Mouse (Mus musculus) heart, postnatal 0 days (tissue): Measurements from ENCODE around the gene Krtdap. TPM values are rescaled to one million over a fixed set of nuclear protein-coding genes. Genes with fewer than 3 reads are reported as not detected.
A peak's percentile ranks its signal among the peaks of the same experiment; 100 is the strongest.
"Not testable (repeated sequence)": the region's sequence is repeated elsewhere in the genome, so short reads cannot be mapped to it uniquely, and the experiment has no call there.

Source experiments
- ATAC-seq: fragments of 200-750 bp; cut with Nextera tagmentation; 2 replicates; pipeline ENCODE4 v1.8.0; 2017; ENCODE audit warnings: low read depth, moderate number of reproducible peaks, moderate library complexity; ENCODE audit not compliant: insufficient read depth
- DNase-seq: peaks from one replicate; pipeline ENCODE4 v3.0.0-alpha.2; 2016; ENCODE audit warnings: low spot score
- H3K27ac ChIP-seq: fragments of 300-500 bp; sonication (generic); 2 replicates; pipeline ENCODE4 v1.5.1; 2014; ENCODE audit warnings: low read depth, mild to moderate bottlenecking
- H3K27me3 ChIP-seq: fragments of 300-500 bp; sonication (generic); 2 replicates; pipeline ENCODE4 v1.6.1; 2014; ENCODE audit warnings: low read length, mixed read lengths; ENCODE audit not compliant: control insufficient read depth, insufficient read depth
- H3K36me3 ChIP-seq: fragments of 300-500 bp; sonication (generic); replicated peaks from 2 replicates; pipeline ENCODE4 v1.6.1; 2014; ENCODE audit warnings: low read length, mixed read lengths; ENCODE audit not compliant: control insufficient read depth, insufficient read depth
- H3K4me1 ChIP-seq: fragments of 300-500 bp; sonication (generic); 2 replicates; pipeline ENCODE4 v1.6.1; 2014; ENCODE audit warnings: antibody characterized with exemption; ENCODE audit not compliant: control insufficient read depth, insufficient read depth
- H3K4me2 ChIP-seq: fragments of 300-500 bp; sonication (generic); 2 replicates; pipeline ENCODE4 v1.6.1; 2014; ENCODE audit warnings: low read depth, mild to moderate bottlenecking, low read length, moderate library complexity
- H3K4me3 ChIP-seq: fragments of 300-500 bp; sonication (generic); 2 replicates; pipeline ENCODE4 v1.5.1; 2014; ENCODE audit warnings: low read depth, low read length
- H3K9ac ChIP-seq: fragments of 300-500 bp; sonication (generic); replicated peaks from 2 replicates; pipeline ENCODE4 v1.6.1; 2014; ENCODE audit warnings: low read depth, low read length, mixed read lengths
- H3K9me3 ChIP-seq: fragments of 300-500 bp; sonication (generic); replicated peaks from 2 replicates; pipeline ENCODE4 v1.6.1; 2016; ENCODE audit warnings: low read length; ENCODE audit not compliant: control insufficient read depth
- CTCF ChIP-seq: IDR thresholded peaks from 2 replicates; pipeline ENCODE4 v1.5.1; 2016; ENCODE audit warnings: antibody characterized with exemption, control low read depth, low read depth
- EP300 ChIP-seq: IDR thresholded peaks from 2 replicates; pipeline ENCODE4 v1.6.1; 2016; ENCODE audit warnings: antibody characterized with exemption, low read depth
- WGBS: fragments of 180-500 bp; shearing (Covaris S2); extraction: QIAGEN DNeasy Blood & Tissue Kit; methylation state at CpG from one replicate; pipeline ENCODE4 v1.1.7; 2014; 5-methylcytosine and 5-hydroxymethylcytosine counted together
- polyA plus RNA-seq: library from polyadenylated mRNA; unstranded; fragments of >200 nt; fragmentation: Nextera tagmentation; extraction: Ambion mirVana; gene quantifications from 2 replicates; pipeline ENCODE4 v1.2.1, GENCODE M21; 2015
- total RNA-seq: library from RNA; depleted of rRNA; stranded (reverse); fragments of >200 nt; gene quantifications from 2 replicates; pipeline ENCODE4 v1.2.3, GENCODE M21; 2014; ENCODE audit warnings: low replicate concordance; rRNA removed

The Krtdap gene
- total RNA-seq (not detected in 2 replicates), polyA plus RNA-seq (0.40 and 1.3 TPM in 2 replicates)

DNA sequence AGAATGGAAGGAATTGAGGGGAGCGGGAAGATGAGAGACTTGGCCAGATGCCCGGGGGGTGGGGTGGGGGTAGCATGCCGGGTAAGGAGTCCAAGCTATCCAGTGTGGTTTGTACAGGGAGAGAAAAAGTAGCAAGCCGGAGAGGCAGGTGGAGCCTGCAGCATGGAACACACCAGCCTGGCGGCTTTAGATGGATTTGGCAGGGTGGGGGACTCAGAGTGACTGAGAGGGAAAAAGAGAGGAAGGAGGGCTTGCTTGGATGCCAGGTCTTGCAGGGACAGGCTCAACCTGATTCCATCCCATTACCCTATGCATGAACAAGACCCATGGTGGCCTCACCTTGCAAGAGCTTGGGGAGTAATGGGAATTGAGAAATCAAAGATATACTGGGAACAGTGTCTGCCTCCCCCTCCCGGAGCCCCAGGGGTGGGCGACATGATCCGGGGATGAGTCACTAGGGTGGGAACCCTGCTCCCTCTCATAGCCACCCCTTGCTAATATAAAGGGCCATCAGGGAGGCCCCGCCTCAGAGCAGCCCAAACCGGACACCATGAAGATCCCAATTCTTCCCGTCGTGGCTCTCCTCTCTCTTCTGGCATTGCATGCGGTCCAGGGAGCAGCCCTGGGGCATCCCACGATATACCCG lies at the start of gene Krtdap:
Gene Krtdap, plus strand, starts transcription at position 520 of the 646 bp plus-strand sequence.
- WGBS = 37% methylated on average over 15 of the region's 15 CpGs
- Histone ChIP-seq H3K36me3 (no peaks in the 10 kb centered on the region), H3K4me2 (no peak within 1 kb of the TSS), H3K27ac (no peak within 1 kb of the TSS), H3K4me1 (no peaks in the 10 kb centered on the region), H3K9me3 (no peaks in the 10 kb centered on the region), H3K4me3 (no peak within 1 kb of the TSS), H3K9ac (no peak within 1 kb of the TSS), H3K27me3 (peaks cover 13% of the 10 kb centered on the region; the same call in 1 of the 2 replicates)
- no peak for ATAC-seq
- TF ChIP-seq CTCF = no peak
- no peak for TF ChIP-seq EP300
- no peak for DNase-seq

DNA sequence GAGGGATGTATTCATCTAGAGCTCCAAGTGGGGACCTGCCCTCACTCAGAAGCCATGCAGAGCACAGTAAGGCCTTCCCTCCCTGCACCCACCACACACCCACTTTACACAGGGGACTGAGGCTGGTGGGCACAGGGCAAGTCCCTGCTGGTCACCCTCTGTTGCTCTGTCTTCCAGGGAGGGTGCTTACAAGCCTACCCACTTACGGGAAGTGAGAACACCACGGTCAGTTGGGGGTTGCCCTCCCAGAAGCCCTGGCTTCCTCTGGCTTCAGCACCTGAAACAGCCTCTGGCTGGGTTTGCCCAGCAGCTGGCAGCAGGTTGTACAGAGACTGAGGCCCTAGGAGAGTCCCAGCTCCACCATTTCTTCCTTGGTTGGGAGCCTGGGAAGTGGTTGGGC lies 45.1 kb upstream of the Krtdap start:
- H3K36me3 ChIP-seq, H3K9me3 ChIP-seq, H3K27ac ChIP-seq, H3K4me2 ChIP-seq, H3K9ac ChIP-seq, H3K27me3 ChIP-seq, H3K4me1 ChIP-seq, ATAC-seq, H3K4me3 ChIP-seq, DNase-seq: not testable (repeated sequence)
- WGBS = 76% methylated on average over 2 of the region's 2 CpGs

DNA sequence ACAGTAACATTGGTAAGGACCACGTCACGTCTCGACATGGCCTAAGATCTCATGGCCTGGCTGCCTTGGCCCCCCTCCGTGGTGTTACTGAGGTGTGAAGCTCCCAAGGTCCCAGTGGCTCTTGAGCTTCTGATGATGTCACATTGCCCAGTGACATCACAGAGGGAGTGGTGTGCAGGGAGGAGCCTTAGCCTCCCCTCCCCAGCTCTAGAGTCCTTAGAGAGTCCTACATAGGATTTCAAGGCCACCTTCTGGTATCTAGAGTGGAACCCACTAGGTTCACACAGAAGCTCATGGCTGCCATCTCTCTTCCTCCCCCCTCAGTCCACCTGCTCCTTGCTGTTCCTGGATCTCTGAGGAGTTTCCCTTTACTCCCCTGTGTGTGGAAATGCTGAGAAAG lies 44.1 kb upstream of the Krtdap start, which contains the start of gene Gapdhs:
Gene Gapdhs, minus strand, starts transcription at position 65 of the 400 bp plus-strand sequence.
- H3K9ac ChIP-seq, H3K9me3 ChIP-seq, H3K27me3 ChIP-seq, DNase-seq, H3K4me1 ChIP-seq, H3K4me3 ChIP-seq, H3K4me2 ChIP-seq, H3K36me3 ChIP-seq: not testable (repeated sequence)
- peak; percentile 28; the same call in 1 of the 2 replicates for ATAC-seq
- WGBS = no CpG with 5 or more reads among the region's 4 CpGs
- 0 out of 2 replicates have a peak within 1 kb of the TSS, but pooled peaks have one; percentile 34 for H3K27ac ChIP-seq

DNA sequence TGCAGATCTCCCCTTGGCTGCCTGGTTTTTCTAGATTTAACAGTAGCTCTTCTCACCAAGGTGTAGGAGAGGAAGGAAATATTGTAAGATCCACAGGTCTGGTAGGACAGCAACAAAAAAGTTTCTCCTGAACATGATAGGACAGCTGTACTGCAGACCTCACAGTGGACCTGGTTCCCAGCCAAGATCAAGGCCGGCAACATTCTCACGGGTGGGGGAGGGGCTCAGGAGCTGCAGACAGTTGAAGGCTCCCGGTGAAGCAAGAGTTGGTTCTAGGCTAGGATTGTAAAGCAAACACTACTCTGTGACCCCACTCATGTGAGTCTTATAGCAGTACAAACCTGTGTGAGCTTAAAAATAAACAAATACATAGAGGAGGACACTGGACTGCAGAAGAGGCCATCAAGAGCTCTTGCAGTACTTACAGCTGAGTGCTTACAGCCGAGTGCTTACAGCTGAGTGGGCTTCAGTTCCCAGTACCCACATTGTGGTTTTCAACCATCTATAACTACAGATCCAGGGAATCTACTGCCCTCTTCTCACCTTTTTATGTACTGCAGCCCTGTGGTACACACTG lies 43.6 kb upstream of the Krtdap start:
- Histone ChIP-seq H3K4me1 (peaks cover 4% of the 10 kb centered on the region; the same call in 1 of the 2 replicates), H3K4me2 (no peak overlapping the region), H3K36me3 (no peaks in the 10 kb centered on the region), H3K4me3 (no peak overlapping the region), H3K9ac (no peak overlapping the region), H3K27me3 (no peaks in the 10 kb centered on the region), H3K9me3 (no peaks in the 10 kb centered on the region; the same call in 1 of the 2 replicates), H3K27ac (0 out of 2 replicates have a peak overlapping the region, but pooled peaks have one; percentile 34)
- ATAC-seq = peak; percentile 62; the same call in 1 of the 2 replicates
- WGBS = 21% methylated on average over 4 of the region's 4 CpGs
- peak; percentile 41 for DNase-seq
- TF ChIP-seq CTCF (no peak), EP300 (no peak)

DNA sequence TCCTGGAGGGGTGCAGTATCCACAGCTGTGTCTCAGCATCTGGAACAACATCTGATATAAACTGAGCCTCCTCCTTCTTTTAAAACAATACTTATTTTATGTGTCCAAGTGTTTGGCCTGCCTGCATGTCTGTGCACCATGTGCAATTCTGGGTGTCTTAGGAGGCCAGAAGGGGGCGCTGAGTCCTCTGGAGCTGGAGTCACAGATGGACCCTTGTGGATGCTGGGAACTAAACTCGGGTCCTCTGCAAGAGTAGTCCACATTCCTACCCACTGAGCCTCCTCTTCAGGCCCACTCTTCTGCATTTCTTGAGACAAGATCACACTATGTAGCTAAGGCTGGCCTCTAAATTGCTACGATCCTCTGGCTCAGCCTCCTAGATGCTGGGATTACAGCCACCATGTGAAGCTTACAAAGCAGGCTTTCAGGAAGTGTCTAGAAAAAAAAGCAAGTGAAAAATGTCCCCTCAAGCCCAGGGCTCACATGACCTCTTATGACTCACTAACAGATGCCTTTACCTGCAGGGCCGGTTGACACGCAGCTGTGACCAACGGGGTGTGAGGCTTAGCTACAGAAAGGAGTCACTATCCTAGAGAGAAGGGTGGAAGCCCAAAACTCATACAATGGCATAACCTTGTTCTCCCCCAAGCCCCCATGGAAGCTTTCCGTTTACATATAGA lies 40.0 kb upstream of the Krtdap start:
- no peaks in the 10 kb centered on the region for H3K9me3 ChIP-seq
- H3K4me3 ChIP-seq = no peak overlapping the region
- peaks cover 4% of the 10 kb centered on the region; the same call in 1 of the 2 replicates for H3K4me1 ChIP-seq
- no peaks in the 10 kb centered on the region for H3K27me3 ChIP-seq
- no peak overlapping the region for H3K27ac ChIP-seq
- ATAC-seq (no peak), DNase-seq (no peak)
- 84% methylated on average over 7 of the region's 7 CpGs for WGBS
- H3K36me3 ChIP-seq = no peaks in the 10 kb centered on the region
- TF ChIP-seq EP300 (no peak), CTCF (no peak)
- no peak overlapping the region for H3K4me2 ChIP-seq
- no peak overlapping the region for H3K9ac ChIP-seq
